Mouse (Mus musculus): Measurements from ENCODE around the gene Ggt6. TPM values are rescaled to one million over a fixed set of nuclear protein-coding genes. Genes with fewer than 3 reads are reported as not detected.

The Ggt6 gene
- total and polyA plus RNA-seq, 3 experiments: 0.04 TPM; not detected in 2

DNA sequence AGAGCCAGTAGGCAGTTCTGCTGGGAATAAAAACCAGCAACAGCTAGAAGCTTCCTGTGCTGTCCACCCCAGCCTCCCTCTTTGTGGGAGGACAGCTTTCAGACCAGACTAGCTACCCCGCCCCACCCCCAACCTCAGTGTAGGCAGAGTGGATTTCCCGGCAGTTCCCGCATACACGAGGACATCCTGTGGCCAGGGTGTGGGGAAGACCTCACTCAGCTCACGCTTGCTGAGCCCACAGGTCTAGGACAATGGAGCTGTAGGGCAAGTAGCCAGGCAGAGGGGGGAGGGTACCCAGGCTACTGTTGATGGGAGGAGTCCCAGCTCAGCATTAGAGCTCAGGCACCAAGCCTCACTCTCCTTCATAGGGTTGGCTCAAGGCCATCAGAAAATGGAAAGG lies 33.9 kb downstream of the Ggt6 start:
- Histone ChIP-seq H3K27ac (ENCODE audit: control insufficient read depth, low read depth, low read length) (no peak overlapping the region), H3K4me3 (ENCODE audit: control insufficient read depth in 1 of 2, insufficient read depth in 1 of 2, low read depth in 2 of 2, low read length in 2 of 2) (no peak overlapping the region), H3K4me1 (ENCODE audit: control insufficient read depth in 1 of 2, insufficient read depth in 2 of 2, low read length in 2 of 2) (peaks cover 11 to 46% of the 10 kb centered on the region in 2 experiments), H3K9me3 (replicated peaks; ENCODE audit: insufficient read depth, low read length) (no peaks in the 10 kb centered on the region), H3K27me3 (ENCODE audit: control insufficient read depth in 1 of 2, insufficient read depth in 2 of 2, low read length in 2 of 2) (no peaks in the 10 kb centered on the region), H3K9ac (ENCODE audit: control insufficient read depth, low read depth, low read length, poor library complexity, severe bottlenecking) (no peak overlapping the region; the same call in 1 of the 2 replicates), H3K36me3 (ENCODE audit: control insufficient read depth in 1 of 2, insufficient read depth in 2 of 2, low read length in 2 of 2) (peaks cover 0 to 21% of the 10 kb centered on the region in 2 experiments; a peak in 2 of 4 replicates), H3K79me2 (ENCODE audit: control insufficient read depth, insufficient read depth, low read length, poor library complexity) (no peaks in the 10 kb centered on the region)
- TF ChIP-seq SMC3 (IDR thresholded peaks at IDR 0.05; ENCODE audit: low read depth, low read length) (no peak), HCFC1 (IDR thresholded peaks at IDR 0.05; ENCODE audit: low read depth, low read length) (no peak), RCOR1 (IDR thresholded peaks at IDR 0.05; ENCODE audit: low read depth, low read length) (no peak), POLR2A (IDR thresholded peaks at IDR 0.05; ENCODE audit: control insufficient read depth in 1 of 2, insufficient read depth in 1 of 2, low read depth in 1 of 2, low read length in 2 of 2, poor library complexity in 1 of 2) (no peak), GABPA (IDR thresholded peaks at IDR 0.05; ENCODE audit: low read depth, low read length) (no peak), NELFE (IDR thresholded peaks at IDR 0.05; ENCODE audit: low read depth, low read length) (no peak), RAD21 (IDR thresholded peaks at IDR 0.05; ENCODE audit: low read depth, low read length) (no peak), ETS1 (IDR thresholded peaks at IDR 0.05; ENCODE audit: low read depth, low read length) (no peak), ZKSCAN1 (IDR thresholded peaks at IDR 0.05; ENCODE audit: low read depth, low read length) (no peak), JUND (IDR thresholded peaks at IDR 0.05; ENCODE audit: low read depth, low read length) (no peak), NRF1 (IDR thresholded peaks at IDR 0.05; ENCODE audit: insufficient read depth, low read depth, low read length, poor library complexity, severe bottlenecking) (no peak), MAFK (IDR thresholded peaks at IDR 0.05; ENCODE audit: borderline replicate concordance, low read depth, low read length) (no peak)
- peak; percentile 71 for DNase-seq (ENCODE audit: low read depth, low spot score)

DNA sequence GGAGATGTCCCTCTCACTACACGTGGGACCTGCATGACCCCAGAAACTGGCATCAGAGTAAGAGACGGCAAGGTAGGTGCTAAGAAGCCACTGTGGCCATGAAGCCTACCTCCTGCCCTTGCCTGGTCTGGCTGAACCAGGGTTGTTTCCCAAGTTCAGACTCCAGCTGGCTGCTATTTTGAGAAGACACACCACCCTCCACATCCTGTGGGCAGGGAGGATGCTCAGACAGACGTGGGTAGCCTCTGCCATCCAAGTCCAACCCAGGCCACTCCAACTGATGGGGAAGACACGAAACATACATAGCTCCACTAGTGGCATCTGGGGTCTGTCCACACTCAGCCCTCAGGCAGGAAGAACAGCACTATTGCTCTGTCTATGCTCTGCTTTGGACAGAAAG lies 34.7 kb downstream of the Ggt6 start:
- TF ChIP-seq TAL1 (IDR thresholded peaks at IDR 0.05; ENCODE audit: low read length): no peak
- TF ChIP-seq USF1 (IDR thresholded peaks at IDR 0.05; ENCODE audit: low read depth, low read length): no peak
- no peak for TF ChIP-seq GATA1 (IDR thresholded peaks at IDR 0.05; ENCODE audit: low read depth, low read length)
- no peak for TF ChIP-seq MYB (IDR thresholded peaks at IDR 0.05; ENCODE audit: low read depth, low read length)
- no peak for TF ChIP-seq RCOR1 (IDR thresholded peaks at IDR 0.05; ENCODE audit: low read depth, low read length)
- no peak for TF ChIP-seq TBP (IDR thresholded peaks at IDR 0.05; ENCODE audit: low read depth, low read length)
- no peak for TF ChIP-seq ETS1 (IDR thresholded peaks at IDR 0.05; ENCODE audit: low read depth, low read length)
- TF ChIP-seq POLR2A (IDR thresholded peaks at IDR 0.05; ENCODE audit: control insufficient read depth in 1 of 2, insufficient read depth in 1 of 2, low read depth in 1 of 2, low read length in 2 of 2, poor library complexity in 1 of 2): no peak
- TF ChIP-seq ZKSCAN1 (IDR thresholded peaks at IDR 0.05; ENCODE audit: low read depth, low read length): no peak
- no peak for TF ChIP-seq RAD21 (IDR thresholded peaks at IDR 0.05; ENCODE audit: low read depth, low read length)
- TF ChIP-seq ELF1 (IDR thresholded peaks at IDR 0.05; ENCODE audit: low read depth, low read length): no peak
- no peak for TF ChIP-seq MAFK (IDR thresholded peaks at IDR 0.05; ENCODE audit: borderline replicate concordance, low read depth, low read length)
- TF ChIP-seq POLR2AphosphoS5 (IDR thresholded peaks at IDR 0.05; ENCODE audit: borderline replicate concordance, low read depth, low read length): no peak
- TF ChIP-seq TCF12 (IDR thresholded peaks at IDR 0.05; ENCODE audit: low read depth, low read length): no peak
- TF ChIP-seq CTCF (IDR thresholded peaks at IDR 0.05 in 2 of 3, conservative IDR thresholded peaks at IDR 0.05 in 1 of 3; ENCODE audit: control insufficient read depth in 1 of 3, insufficient read depth in 1 of 3, low read depth in 2 of 3, low read length in 3 of 3, poor library complexity in 1 of 3, severe bottlenecking in 1 of 3): no peak
- H3K27me3 ChIP-seq (ENCODE audit: control insufficient read depth in 1 of 2, insufficient read depth in 2 of 2, low read length in 2 of 2): no peaks in the 10 kb centered on the region
- H3K36me3 ChIP-seq (ENCODE audit: control insufficient read depth in 1 of 2, insufficient read depth in 2 of 2, low read length in 2 of 2): peaks cover 0 to 27% of the 10 kb centered on the region in 2 experiments; a peak in 2 of 4 replicates
- no peaks in the 10 kb centered on the region for H3K9me3 ChIP-seq (replicated peaks; ENCODE audit: insufficient read depth, low read length)
- H3K79me2 ChIP-seq (ENCODE audit: control insufficient read depth, insufficient read depth, low read length, poor library complexity): no peaks in the 10 kb centered on the region
- no peak overlapping the region for H3K4me3 ChIP-seq (ENCODE audit: control insufficient read depth in 1 of 2, insufficient read depth in 1 of 2, low read depth in 2 of 2, low read length in 2 of 2)
- DNase-seq (ENCODE audit: low read depth, low spot score): no peak
- H3K4me1 ChIP-seq (ENCODE audit: control insufficient read depth in 1 of 2, insufficient read depth in 2 of 2, low read length in 2 of 2): peaks cover 16 to 54% of the 10 kb centered on the region in 2 experiments
- H3K27ac ChIP-seq (ENCODE audit: control insufficient read depth, low read depth, low read length): no peak overlapping the region
- H3K9ac ChIP-seq (ENCODE audit: control insufficient read depth, low read depth, low read length, poor library complexity, severe bottlenecking): no peak overlapping the region

Data from MEL (cell line).